In genomic region chr4:134927815-134928463, GRCm38 (mm10) we compare ENCODE assay signal across 21 mouse cellular contexts. TPM values are rescaled to one million over a fixed set of nuclear protein-coding genes. Genes with fewer than 3 reads are reported as not detected.
DNase-seq lines count a peak whose midpoint lies in the region; ATAC-seq and TF ChIP-seq lines count a peak whose summit lies in the region.
"Had no signal": no experiment of that assay in that cellular context is flagged by ENCODE, and none has a peak within 500 bp of the region (broad histone marks: within the 10 kb centered on the region; RNA-seq: fewer than 3 reads in every experiment).

No protein-coding gene starts in this region.

- H3K79me2 ChIP-seq in MEL (ENCODE audit: control insufficient read depth, insufficient read depth, low read length, poor library complexity): peaks cover 41% of the 10 kb centered on the region

- 69% methylated on average over 5 of the region's 5 CpGs for WGBS in liver, embryonic 11.5 days
- 62% methylated on average over 5 of the region's 5 CpGs for WGBS in intestine, postnatal 0 days

- peaks cover 34 to 36% of the 10 kb centered on the region in 2 experiments for H3K36me3 ChIP-seq in MEL (ENCODE audit: control insufficient read depth in 1 of 2, insufficient read depth in 2 of 2, low read length in 2 of 2)
- peaks cover 39% of the 10 kb centered on the region for H3K36me3 ChIP-seq in liver, embryonic 11.5 days (ENCODE audit: control insufficient read depth, insufficient read depth, low read length)
- H3K36me3 ChIP-seq in intestine, postnatal 0 days (ENCODE audit: control insufficient read depth, insufficient read depth): peaks cover 35% of the 10 kb centered on the region

- H3K27ac ChIP-seq in gastrocnemius, adult 2 months: peak overlapping the region; percentile 35; the same call in 1 of the 2 replicates
- H3K27ac ChIP-seq in MEL (ENCODE audit: control insufficient read depth, low read depth, low read length): peak overlapping the region; percentile 8; the same call in 1 of the 2 replicates
- no peak overlapping the region for H3K27ac ChIP-seq in liver, embryonic 11.5 days (ENCODE audit: low read depth, low read length)
- no peak overlapping the region; the same call in 1 of the 2 replicates for H3K27ac ChIP-seq in intestine, postnatal 0 days (ENCODE audit: low read depth, low read length)
- H3K27ac ChIP-seq: embryonic facial prominence, embryonic 13.5 days; forebrain, embryonic 10.5 days; layer of hippocampus, adult 2 months; limb, embryonic 12.5 days; midbrain, embryonic 13.5 days had no signal

- no peak for TF ChIP-seq CTCF in gastrocnemius, adult 2 months (IDR thresholded peaks at IDR 0.05)
- TF ChIP-seq CTCF in MEL (IDR thresholded peaks at IDR 0.05 in 2 of 3, conservative IDR thresholded peaks at IDR 0.05 in 1 of 3; ENCODE audit: control insufficient read depth in 1 of 3, insufficient read depth in 1 of 3, low read depth in 2 of 3, low read length in 3 of 3, poor library complexity in 1 of 3, severe bottlenecking in 1 of 3): no peak
- no peak for TF ChIP-seq CTCF in intestine, postnatal 0 days (IDR thresholded peaks at IDR 0.05; ENCODE audit: low read depth)

- no peak for ATAC-seq in liver, embryonic 11.5 days (replicated peaks; ENCODE audit: low FRiP score)
- ATAC-seq in intestine, postnatal 0 days: no peak
- ATAC-seq: activated CD4-positive, CD25-positive, alpha-beta regulatory T cell, adult 4 months; intestine, embryonic 16.5 days; lung, postnatal 0 days; midbrain, embryonic 13.5 days had no signal

- peak in 1 of 2 experiments; percentile 59; a peak in 2 of 4 replicates for TF ChIP-seq POLR2A in MEL (IDR thresholded peaks at IDR 0.05; ENCODE audit: control insufficient read depth in 1 of 2, insufficient read depth in 1 of 2, low read depth in 1 of 2, low read length in 2 of 2, poor library complexity in 1 of 2)

- no peak for TF ChIP-seq RAD21 in MEL (IDR thresholded peaks at IDR 0.05; ENCODE audit: low read depth, low read length)

- H3K9me3 ChIP-seq in MEL (replicated peaks; ENCODE audit: insufficient read depth, low read length): no peaks in the 10 kb centered on the region
- no peaks in the 10 kb centered on the region for H3K9me3 ChIP-seq in liver, embryonic 11.5 days (ENCODE audit: control insufficient read depth, low read length)
- no peaks in the 10 kb centered on the region for H3K9me3 ChIP-seq in intestine, postnatal 0 days (ENCODE audit: control insufficient read depth)
- H3K9me3 ChIP-seq: embryonic facial prominence, embryonic 13.5 days; forebrain, embryonic 10.5 days; heart, embryonic 12.5 days; limb, embryonic 12.5 days; midbrain, embryonic 13.5 days had no signal

- H3K27me3 ChIP-seq in MEL (ENCODE audit: control insufficient read depth in 1 of 2, insufficient read depth in 2 of 2, low read length in 2 of 2): no peaks in the 10 kb centered on the region
- H3K27me3 ChIP-seq in liver, embryonic 11.5 days (replicated peaks; ENCODE audit: control insufficient read depth, insufficient read depth, low read length): no peaks in the 10 kb centered on the region
- no peaks in the 10 kb centered on the region for H3K27me3 ChIP-seq in intestine, postnatal 0 days (replicated peaks; ENCODE audit: control insufficient read depth, insufficient read depth, low read length)
- H3K27me3 ChIP-seq: embryonic facial prominence, embryonic 13.5 days; heart, embryonic 12.5 days; limb, embryonic 12.5 days; midbrain, embryonic 13.5 days had no signal

- H3K4me2 ChIP-seq in liver, embryonic 11.5 days: 0 out of 2 replicates have a peak overlapping the region, but pooled peaks have one; percentile 7
- no peak overlapping the region for H3K4me2 ChIP-seq in intestine, postnatal 0 days (replicated peaks; ENCODE audit: low read depth)
- H3K4me2 ChIP-seq: embryonic facial prominence, embryonic 13.5 days; heart, embryonic 12.5 days; limb, embryonic 12.5 days; midbrain, embryonic 13.5 days had no signal

- intact Hi-C loops in gastrocnemius, adult 2 months (cut with DNase I): no loop called here

- no peak for DNase-seq in gastrocnemius, adult 2 months
- DNase-seq in gastrocnemius, adult 18-20 months (ENCODE audit: low spot score): no peak
- DNase-seq in 3T3-L1 (ENCODE audit: low read depth, low spot score) (peak; percentile 21), MEL (ENCODE audit: low read depth, low spot score) (peak; percentile 57)
- no peak for DNase-seq in liver, embryonic 11.5 days (ENCODE audit: low spot score)
- DNase-seq in retina, postnatal 1 day: no peak
- no peak for DNase-seq in layer of hippocampus, adult 9-11 months
- DNase-seq: cerebellum, adult 9-10 months; gastrocnemius, postnatal 36 days; kidney, postnatal 10 days; thymus, adult 18-20 months had no signal

- TF ChIP-seq EP300 in MEL (IDR thresholded peaks at IDR 0.05; ENCODE audit: low read depth in 1 of 2, low read length in 2 of 2): peak in 1 of 2 experiments; percentile 6; a peak in 1 of 4 replicates

- peaks cover 3 to 6% of the 10 kb centered on the region in 2 experiments; a peak in 3 of 4 replicates for H3K4me1 ChIP-seq in MEL (ENCODE audit: control insufficient read depth in 1 of 2, insufficient read depth in 2 of 2, low read length in 2 of 2)
- peaks cover 21% of the 10 kb centered on the region for H3K4me1 ChIP-seq in liver, embryonic 11.5 days (replicated peaks; ENCODE audit: control insufficient read depth, insufficient read depth, low read length)
- peaks cover 7% of the 10 kb centered on the region; the same call in 1 of the 2 replicates for H3K4me1 ChIP-seq in intestine, postnatal 0 days (replicated peaks; ENCODE audit: control insufficient read depth, insufficient read depth, low read length)

- H3K4me3 ChIP-seq in gastrocnemius, adult 2 months: no peak overlapping the region; the same call in 1 of the 2 replicates
- no peak overlapping the region for H3K4me3 ChIP-seq in MEL (ENCODE audit: control insufficient read depth in 1 of 2, insufficient read depth in 1 of 2, low read depth in 2 of 2, low read length in 2 of 2)
- H3K4me3 ChIP-seq in liver, embryonic 11.5 days (ENCODE audit: low read depth, low read length): peak overlapping the region; percentile 15; the same call in 1 of the 2 replicates
- H3K4me3 ChIP-seq in intestine, postnatal 0 days (ENCODE audit: low read depth, low read length): no peak overlapping the region
- H3K4me3 ChIP-seq: embryonic facial prominence, embryonic 13.5 days; forebrain, embryonic 10.5 days; heart, embryonic 12.5 days; layer of hippocampus, adult 2 months; limb, embryonic 12.5 days; midbrain, embryonic 13.5 days had no signal

- no peak overlapping the region; the same call in 1 of the 2 replicates for H3K9ac ChIP-seq in MEL (ENCODE audit: control insufficient read depth, low read depth, low read length, poor library complexity, severe bottlenecking)
- no peak overlapping the region for H3K9ac ChIP-seq in liver, embryonic 11.5 days (ENCODE audit: low read depth, low read length)
- no peak overlapping the region for H3K9ac ChIP-seq in intestine, postnatal 0 days (ENCODE audit: low read depth, low read length)
- H3K9ac ChIP-seq: embryonic facial prominence, embryonic 13.5 days; heart, embryonic 12.5 days; limb, embryonic 12.5 days; midbrain, embryonic 13.5 days had no signal

TF ChIP-seq in MEL, 35 proteins besides CTCF, POLR2A, EP300 and RAD21 (continues in another document):
- TF ChIP-seq MYB (IDR thresholded peaks at IDR 0.05; ENCODE audit: low read depth, low read length) (0 out of 2 replicates have a peak, but pooled peaks have one; percentile 21), CHD2 (IDR thresholded peaks at IDR 0.05; ENCODE audit: low read length) (no peak; the same call in 1 of the 2 replicates), MEF2A (IDR thresholded peaks at IDR 0.05; ENCODE audit: extremely low read depth, insufficient replicate concordance, low read depth, low read length, poor library complexity, severe bottlenecking) (no peak), MAFK (IDR thresholded peaks at IDR 0.05; ENCODE audit: borderline replicate concordance, low read depth, low read length) (0 out of 2 replicates have a peak, but pooled peaks have one; percentile 16), RCOR1 (IDR thresholded peaks at IDR 0.05; ENCODE audit: low read depth, low read length) (no peak), TAL1 (IDR thresholded peaks at IDR 0.05; ENCODE audit: low read length) (no peak), UBTF (IDR thresholded peaks at IDR 0.05; ENCODE audit: borderline replicate concordance, insufficient read depth, low read depth, low read length) (no peak), ZMIZ1 (IDR thresholded peaks at IDR 0.05; ENCODE audit: low read depth, low read length) (peak; percentile 63), CHD1 (IDR thresholded peaks at IDR 0.05; ENCODE audit: low read depth, low read length) (no peak), NRF1 (IDR thresholded peaks at IDR 0.05; ENCODE audit: insufficient read depth, low read depth, low read length, poor library complexity, severe bottlenecking) (no peak), HCFC1 (IDR thresholded peaks at IDR 0.05; ENCODE audit: low read depth, low read length) (no peak)

RNA-seq across cellular contexts. Expression of gene Syf2, which starts 2.8 kb away (rescaled TPM):
- total RNA-seq in gastrocnemius, adult 2 months (2021): 10 to 100 TPM; 39.5 to 40.9 TPM
- 10 to 100 TPM; 43.3 to 43.9 TPM for total RNA-seq in gastrocnemius, adult 18-20 months (2021)
- 94.1 and 103 TPM in 2 replicates for total RNA-seq in MEL (2012; rRNA removed)
- 100 to 1,000 TPM in 1 of 2 experiments, 10 to 100 TPM in 1; 94.6 to 165 TPM for polyA plus RNA-seq in MEL (2012; ENCODE audit: insufficient read depth in 1 of 2, insufficient read length in 2 of 2, low read depth in 1 of 2, low replicate concordance in 2 of 2, missing spikeins in 1 of 2)
- 83.9 and 89.4 TPM in 2 replicates for polyA plus RNA-seq in liver, embryonic 11.5 days (2014; fragmentation: Nextera tagmentation; extraction: Ambion mirVana)
- 76.2 and 88.6 TPM in 2 replicates for polyA plus RNA-seq in intestine, postnatal 0 days (2015; fragmentation: Nextera tagmentation; extraction: Ambion mirVana)

RNA-seq across cellular contexts. Expression of gene Rsrp1, which starts 4.5 kb away (rescaled TPM):
- 100 to 1,000 TPM; 221 to 234 TPM for total RNA-seq in gastrocnemius, adult 2 months (2021)
- 100 to 1,000 TPM; 149 to 155 TPM for total RNA-seq in gastrocnemius, adult 18-20 months (2021)
- total RNA-seq in MEL (2012; rRNA removed): 58.1 and 59.5 TPM in 2 replicates
- 100 to 1,000 TPM in 1 of 2 experiments, not detected in 1; 110 TPM for polyA plus RNA-seq in MEL (2012; ENCODE audit: insufficient read depth in 1 of 2, insufficient read length in 2 of 2, low read depth in 1 of 2, low replicate concordance in 2 of 2, missing spikeins in 1 of 2)
- 360 and 390 TPM in 2 replicates for polyA plus RNA-seq in liver, embryonic 11.5 days (2014; fragmentation: Nextera tagmentation; extraction: Ambion mirVana)
- polyA plus RNA-seq in intestine, postnatal 0 days (2015; fragmentation: Nextera tagmentation; extraction: Ambion mirVana): 252 and 263 TPM in 2 replicates

RNA-seq across cellular contexts. Expression of gene Tmem50a, which starts 13.1 kb away (rescaled TPM):
- total RNA-seq in gastrocnemius, adult 2 months (2021): 10 to 100 TPM; 27.8 to 30.9 TPM
- total RNA-seq in gastrocnemius, adult 18-20 months (2021): 10 to 100 TPM; 29.9 to 31.9 TPM
- 58.5 and 64.7 TPM in 2 replicates for total RNA-seq in MEL (2012; rRNA removed)
- polyA plus RNA-seq in MEL (2012; ENCODE audit: insufficient read depth in 1 of 2, insufficient read length in 2 of 2, low read depth in 1 of 2, low replicate concordance in 2 of 2, missing spikeins in 1 of 2): 100 to 1,000 TPM in 1 of 2 experiments, not detected in 1; 115 TPM
- 129 and 131 TPM in 2 replicates for polyA plus RNA-seq in liver, embryonic 11.5 days (2014; fragmentation: Nextera tagmentation; extraction: Ambion mirVana)
- 129 and 136 TPM in 2 replicates for polyA plus RNA-seq in intestine, postnatal 0 days (2015; fragmentation: Nextera tagmentation; extraction: Ambion mirVana)

Comparison
In these comparisons a context has a peak if more than half of its experiments do, and no peak if none do; other contexts are left out.
1. DNase-seq: peak in 3T3-L1 (single experiment) and MEL (single experiment); none in gastrocnemius, adult 2 months (single experiment), gastrocnemius, adult 18-20 months (single experiment), liver, embryonic 11.5 days (single experiment), retina, postnatal 1 day (single experiment) and layer of hippocampus, adult 9-11 months (single experiment).
2. H3K27ac ChIP-seq: peak in gastrocnemius, adult 2 months (single experiment) and MEL (single experiment); none in liver, embryonic 11.5 days (single experiment) and intestine, postnatal 0 days (single experiment).